Mouse (Mus musculus) bone marrow macrophage, adult 2 months (primary cell): ENCODE data around the gene Wdr95. TPM values are rescaled to one million over a fixed set of nuclear protein-coding genes. Genes with fewer than 3 reads are reported as not detected.
A peak's percentile ranks its signal among the peaks of the same experiment; 100 is the strongest.

Experiments
- H3K27ac ChIP-seq: 2 replicates; pipeline ENCODE4 v1.5.1; 2012; ENCODE audit warnings: low read depth, low read length; ENCODE audit not compliant: insufficient read depth
- H3K4me1 ChIP-seq: 2 replicates; pipeline ENCODE4 v1.6.1; 2012; ENCODE audit warnings: low read length; ENCODE audit not compliant: control insufficient read depth, insufficient read depth
- H3K4me3 ChIP-seq: 2 replicates; pipeline ENCODE4 v1.5.1; 2012; ENCODE audit warnings: mild to moderate bottlenecking, low read length, moderate library complexity; ENCODE audit not compliant: insufficient read depth
- CTCF ChIP-seq: IDR thresholded peaks from 2 replicates; pipeline ENCODE4 v1.5.1; 2012; ENCODE audit warnings: low read depth, mild to moderate bottlenecking, low read length, moderate library complexity
- POLR2A ChIP-seq: IDR thresholded peaks from 2 replicates; pipeline ENCODE4 v1.6.1; 2012; ENCODE audit warnings: mild to moderate bottlenecking, low read depth, low read length, borderline replicate concordance
- polyA plus RNA-seq: library from polyadenylated mRNA; stranded (reverse); fragments of >200 nt; gene quantifications from 2 replicates; pipeline ENCODE4 v1.2.4, GENCODE M21; 2012; ENCODE audit not compliant: missing spikeins, insufficient read depth, insufficient read length

Gene Wdr95
- polyA plus RNA-seq, 1 experiment: not detected

DNA sequence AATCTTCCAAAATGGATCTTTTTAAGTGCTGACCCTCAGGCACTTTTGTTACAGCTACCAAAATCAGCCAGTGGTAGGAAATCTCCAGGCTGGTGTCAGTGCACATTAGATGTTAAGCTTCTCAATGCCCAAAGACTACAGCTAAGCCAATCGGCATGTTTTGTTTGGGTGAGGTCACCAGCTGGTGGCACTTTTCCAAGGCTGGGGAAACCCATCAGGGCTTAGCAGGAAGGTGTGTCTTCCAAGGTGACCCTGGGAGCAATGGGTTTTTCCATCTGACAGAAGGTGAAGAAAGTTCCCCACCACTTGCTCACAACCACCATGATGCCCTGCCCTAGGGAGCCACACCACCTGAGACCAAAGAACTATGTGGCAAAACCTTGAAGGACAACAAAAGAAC lies 87.7 kb downstream of the Wdr95 start:
- H3K4me3 ChIP-seq: no peak overlapping the region
- no peak for TF ChIP-seq CTCF
- no peak for TF ChIP-seq POLR2A
- H3K27ac ChIP-seq: no peak overlapping the region
- peaks cover 23% of the 10 kb centered on the region for H3K4me1 ChIP-seq

DNA sequence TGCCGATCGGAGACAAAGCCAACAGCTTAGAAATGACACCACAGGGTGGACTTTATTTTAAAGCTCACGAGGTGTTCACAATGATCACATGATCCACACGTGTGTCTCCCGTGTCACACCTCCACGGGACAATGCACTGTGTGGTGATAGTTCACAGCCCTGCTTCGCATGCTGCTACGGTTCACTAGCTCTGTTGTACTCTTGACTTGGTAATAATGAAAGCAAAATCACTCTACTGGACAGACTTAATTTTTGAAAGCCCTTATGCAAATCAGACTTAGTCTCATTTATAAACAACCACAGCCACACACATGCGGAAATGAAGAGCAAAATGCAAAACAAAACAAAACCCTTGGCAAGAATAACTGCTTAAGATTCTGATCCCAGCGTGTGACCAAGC lies 88.3 kb downstream of the Wdr95 start:
- H3K4me3 ChIP-seq: no peak overlapping the region
- H3K4me1 ChIP-seq: peaks cover 23% of the 10 kb centered on the region
- TF ChIP-seq CTCF (no peak), POLR2A (no peak)
- no peak overlapping the region for H3K27ac ChIP-seq

GRCm38 (mm10) chr5:149617776-149618425 lies 89.4 kb downstream of the Wdr95 start:
- Histone ChIP-seq H3K4me3 (no peak overlapping the region), H3K27ac (peak overlapping the region; percentile 46; the same call in 1 of the 2 replicates), H3K4me1 (peaks cover 23% of the 10 kb centered on the region)
- TF ChIP-seq POLR2A (no peak), CTCF (no peak)

GRCm38 (mm10) chr5:149622152-149622551 lies 93.7 kb downstream of the Wdr95 start:
- no peak for TF ChIP-seq POLR2A
- TF ChIP-seq CTCF: no peak
- no peak overlapping the region for H3K4me3 ChIP-seq
- H3K27ac ChIP-seq: no peak overlapping the region
- peaks cover 31% of the 10 kb centered on the region for H3K4me1 ChIP-seq

GRCm38 (mm10) chr5:149622644-149623043 lies 94.2 kb downstream of the Wdr95 start:
- TF ChIP-seq CTCF: no peak
- TF ChIP-seq POLR2A: no peak
- no peak overlapping the region for H3K4me3 ChIP-seq
- peaks cover 27% of the 10 kb centered on the region for H3K4me1 ChIP-seq
- no peak overlapping the region for H3K27ac ChIP-seq

DNA sequence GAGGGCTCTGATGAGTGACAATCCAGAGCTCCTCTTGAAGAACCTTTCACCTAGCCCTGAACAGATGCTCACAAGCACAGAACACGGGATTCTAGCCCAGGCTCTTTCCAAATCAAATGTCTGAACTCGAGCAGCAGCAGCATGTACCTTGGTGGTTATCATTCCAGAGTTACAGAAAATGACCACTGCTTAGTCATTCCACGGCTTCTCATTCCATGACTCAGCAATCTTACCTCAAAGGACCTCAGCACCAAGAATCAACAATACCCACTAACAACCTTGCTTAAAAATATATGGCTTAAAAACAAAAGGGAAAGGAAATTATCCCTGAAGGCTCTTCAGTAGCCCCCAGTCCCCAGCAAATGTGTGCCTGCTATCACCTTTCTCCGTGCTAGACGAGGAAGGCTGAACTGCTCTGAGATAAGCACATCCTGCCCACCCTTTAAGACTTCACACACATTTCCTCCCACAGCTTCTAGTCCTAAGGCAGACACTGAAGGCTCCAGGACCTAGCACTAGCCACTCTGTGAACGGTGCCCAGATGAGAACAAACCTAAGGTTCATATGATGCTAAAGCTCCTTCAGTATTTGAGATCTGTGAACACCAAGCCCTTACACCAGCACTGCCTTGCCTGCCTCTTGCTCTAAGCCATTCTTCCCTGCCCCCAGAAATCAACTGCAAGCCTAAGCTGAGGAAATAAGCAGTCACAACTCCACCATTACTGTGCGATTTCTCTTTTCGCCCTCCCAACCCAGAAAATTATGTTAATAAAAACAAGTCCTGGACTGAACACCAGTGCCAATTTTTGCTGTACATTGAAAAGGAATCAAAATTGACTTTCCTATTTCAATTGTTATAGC lies 95.6 kb downstream of the Wdr95 start:
- Histone ChIP-seq H3K4me3 (no peak overlapping the region), H3K27ac (no peak overlapping the region), H3K4me1 (peaks cover 17% of the 10 kb centered on the region)
- TF ChIP-seq CTCF (no peak), POLR2A (no peak)

DNA sequence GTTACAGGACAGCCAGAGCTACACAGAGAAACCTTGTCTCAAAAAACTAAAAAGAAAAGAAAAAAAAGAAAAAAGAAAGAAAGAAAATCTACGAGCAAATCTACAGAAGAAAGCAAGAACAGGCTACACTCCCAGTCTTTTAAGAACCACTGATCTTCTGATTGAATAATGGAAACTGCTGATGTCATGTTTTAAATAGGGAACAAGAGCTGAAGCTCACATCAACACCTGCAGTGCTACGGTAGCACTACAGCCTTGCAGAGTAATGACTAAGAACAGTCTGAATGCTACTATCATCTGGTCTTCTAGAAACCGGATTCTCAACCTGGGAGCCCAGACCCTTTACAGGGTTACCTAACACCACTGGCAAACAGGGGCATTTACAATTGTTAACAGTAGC lies 97.1 kb downstream of the Wdr95 start:
- Histone ChIP-seq H3K4me1 (peaks cover 9% of the 10 kb centered on the region), H3K4me3 (no peak overlapping the region), H3K27ac (no peak overlapping the region)
- no peak for TF ChIP-seq CTCF
- no peak for TF ChIP-seq POLR2A

- peak overlapping the region; percentile 88 for H3K4me3 ChIP-seq
- H3K27ac ChIP-seq: no peak overlapping the region
- H3K4me1 ChIP-seq: peaks cover 32% of the 10 kb centered on the region
- TF ChIP-seq CTCF (no peak), POLR2A (no peak)
These were observed 106.0 kb downstream of the Wdr95 start for GRCm38 (mm10) chr5:149634409-149635035.

GRCm38 (mm10) chr5:149635556-149635955 lies 107.1 kb downstream of the Wdr95 start:
- peaks cover 32% of the 10 kb centered on the region for H3K4me1 ChIP-seq
- peak overlapping the region; percentile 88 for H3K4me3 ChIP-seq
- H3K27ac ChIP-seq: peak overlapping the region; percentile 44
- TF ChIP-seq POLR2A (no peak), CTCF (no peak)
